Mouse (Mus musculus): ENCODE data around the gene Hexdc. TPM values are rescaled to one million over a fixed set of nuclear protein-coding genes. Genes with fewer than 3 reads are reported as not detected.
A peak's percentile ranks its signal among the peaks of the same experiment; 100 is the strongest.

Gene Hexdc
- polyA plus RNA-seq, 1 experiment = 9.6 TPM

DNA sequence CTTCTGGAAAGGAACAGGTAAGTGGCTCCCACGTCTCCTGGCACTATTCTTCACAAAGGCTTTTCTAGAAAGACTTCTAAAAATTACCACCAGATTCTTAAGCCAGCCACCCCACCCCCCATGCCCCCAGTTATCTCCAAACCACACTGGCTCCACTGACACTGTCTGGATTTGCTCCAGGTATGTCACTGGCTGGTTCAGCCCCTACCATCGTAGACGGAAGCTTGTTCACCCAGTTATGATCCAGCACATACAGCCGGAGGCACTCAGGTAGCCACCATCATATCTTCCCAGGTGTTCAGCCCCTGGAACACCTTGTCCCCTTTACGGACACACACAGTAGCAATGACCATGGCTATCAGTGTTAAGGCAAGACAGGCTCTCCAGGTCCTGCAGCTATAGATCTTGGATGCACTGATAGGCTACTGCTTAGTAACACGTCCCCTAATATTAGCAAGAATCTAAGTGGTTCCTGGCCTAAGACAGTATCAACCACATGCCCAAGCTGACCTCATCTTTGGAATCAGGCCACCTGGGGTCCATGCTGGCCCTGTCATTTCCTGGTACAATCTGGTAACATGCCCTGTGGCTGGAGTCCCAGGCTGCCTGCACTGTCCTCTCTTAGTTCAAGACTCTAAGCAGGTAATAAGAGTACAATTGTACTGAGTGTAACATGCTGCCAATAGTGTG, 17.2 kb downstream of the Hexdc start:
- H3K4me1 ChIP-seq (ENCODE audit: control insufficient read depth, insufficient read depth, low read length) = no peaks in the 10 kb centered on the region
- TF ChIP-seq POLR2A (IDR thresholded peaks at IDR 0.05; ENCODE audit: borderline replicate concordance, low read depth, low read length) (no peak), CTCF (IDR thresholded peaks at IDR 0.05; ENCODE audit: low read depth, low read length) (no peak)
- H3K27ac ChIP-seq (ENCODE audit: insufficient read depth, low read depth, low read length) = no peak overlapping the region
- H3K4me3 ChIP-seq (ENCODE audit: insufficient read depth, low read length) = no peak overlapping the region

DNA sequence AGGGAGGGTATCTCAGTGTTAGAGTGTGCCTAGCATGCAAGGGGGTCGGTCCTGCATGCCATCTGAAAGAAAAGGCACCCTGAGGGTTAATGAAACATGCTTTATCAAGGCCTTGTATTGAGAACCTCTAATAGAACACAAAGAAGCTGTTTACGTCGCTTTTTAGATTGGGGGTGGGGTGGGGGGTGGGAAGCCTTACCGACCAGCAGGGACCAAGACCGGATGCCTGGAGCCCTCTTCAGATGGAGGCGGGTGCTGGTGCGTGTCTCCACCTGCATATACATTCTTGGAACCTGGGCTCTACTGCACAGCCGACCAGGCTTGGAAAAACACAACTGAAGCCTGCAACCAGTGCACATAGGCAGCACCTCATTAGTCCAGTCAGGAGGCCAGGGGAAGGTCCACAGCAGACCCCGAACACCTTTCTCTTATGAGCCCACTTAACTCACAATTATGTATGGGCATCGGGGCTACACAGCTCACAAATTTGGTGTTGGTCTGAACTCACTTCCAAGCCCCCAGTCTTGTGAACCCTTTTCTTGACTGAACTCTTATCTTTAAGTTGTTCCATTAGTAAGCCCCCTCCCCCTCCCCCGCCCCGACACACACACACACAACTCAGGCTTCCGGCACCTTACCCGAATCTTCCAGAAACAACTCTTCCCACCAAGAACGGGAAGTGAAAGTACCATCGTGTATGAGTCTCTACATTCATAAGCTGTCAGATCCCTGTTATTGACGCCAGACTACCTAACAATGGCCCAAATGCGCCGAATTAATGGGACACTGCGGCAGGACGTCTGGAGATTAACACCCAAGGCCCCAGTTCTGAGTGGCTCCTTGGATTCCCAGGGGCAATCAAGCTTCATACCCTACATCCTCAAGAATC, 24.1 kb downstream of the Hexdc start:
- Histone ChIP-seq H3K4me1 (ENCODE audit: control insufficient read depth, insufficient read depth, low read length) (peaks cover 17% of the 10 kb centered on the region), H3K27ac (ENCODE audit: insufficient read depth, low read depth, low read length) (peak overlapping the region; percentile 97), H3K4me3 (ENCODE audit: insufficient read depth, low read length) (peak overlapping the region; percentile 78)
- TF ChIP-seq CTCF (IDR thresholded peaks at IDR 0.05; ENCODE audit: low read depth, low read length) (no peak; the same call in 1 of the 2 replicates), POLR2A (IDR thresholded peaks at IDR 0.05; ENCODE audit: borderline replicate concordance, low read depth, low read length) (0 out of 2 replicates have a peak, but pooled peaks have one; percentile 33)

DNA sequence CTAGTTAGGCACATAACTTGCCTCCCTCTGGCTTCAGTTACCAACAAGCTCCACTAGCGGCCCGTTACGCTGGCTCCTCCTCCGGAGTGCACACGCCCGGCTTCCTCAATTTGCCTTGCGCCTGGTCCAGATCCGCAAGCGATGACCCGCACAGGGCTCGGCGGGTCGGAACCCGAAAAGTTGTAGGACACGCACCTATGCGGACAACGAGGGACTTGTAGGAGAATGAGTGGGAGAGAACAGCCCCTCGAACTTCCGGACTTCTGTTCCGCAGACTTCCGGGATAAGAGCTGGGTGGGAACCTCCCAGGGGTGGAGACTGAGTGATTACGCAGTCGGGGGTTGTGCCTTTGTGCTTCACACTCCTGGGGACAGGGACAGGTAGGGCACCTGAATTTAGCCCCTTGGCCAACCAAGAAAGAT, 24.8 kb downstream of the Hexdc start, which contains the start of gene Cybc1:
Cybc1 (minus strand) TSS at position 305 of the 422 bp plus-strand sequence.
- Histone ChIP-seq H3K4me1 (ENCODE audit: control insufficient read depth, insufficient read depth, low read length) (peaks cover 24% of the 10 kb centered on the region), H3K4me3 (ENCODE audit: insufficient read depth, low read length) (peak within 1 kb of the TSS; percentile 78), H3K27ac (ENCODE audit: insufficient read depth, low read depth, low read length) (peak within 1 kb of the TSS; percentile 97)
- TF ChIP-seq CTCF (IDR thresholded peaks at IDR 0.05; ENCODE audit: low read depth, low read length) (no peak), POLR2A (IDR thresholded peaks at IDR 0.05; ENCODE audit: borderline replicate concordance, low read depth, low read length) (no peak)

DNA sequence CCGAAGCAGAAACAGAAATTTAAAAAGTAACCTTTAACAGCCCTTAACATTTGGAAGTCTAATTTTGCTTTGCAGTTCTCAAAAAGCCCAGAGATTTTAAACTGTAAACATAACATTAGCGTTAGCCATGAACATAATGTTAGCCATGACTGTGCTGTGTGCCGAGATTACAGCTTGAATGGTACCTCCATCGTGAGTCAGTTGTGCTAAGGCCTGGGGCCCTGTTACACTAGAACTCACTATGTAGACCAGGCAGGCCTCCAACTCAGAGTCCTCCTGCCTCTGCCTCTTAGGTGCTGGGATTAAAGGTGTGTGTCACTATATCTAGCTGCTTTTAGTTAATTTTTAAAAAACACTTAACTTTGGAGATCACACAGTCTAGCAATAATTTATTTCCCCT, 27.0 kb downstream of the Hexdc start:
- Histone ChIP-seq H3K4me1 (ENCODE audit: control insufficient read depth, insufficient read depth, low read length) (peaks cover 36% of the 10 kb centered on the region), H3K27ac (ENCODE audit: insufficient read depth, low read depth, low read length) (no peak overlapping the region), H3K4me3 (ENCODE audit: insufficient read depth, low read length) (no peak overlapping the region)
- no peak for TF ChIP-seq POLR2A (IDR thresholded peaks at IDR 0.05; ENCODE audit: borderline replicate concordance, low read depth, low read length)
- no peak for TF ChIP-seq CTCF (IDR thresholded peaks at IDR 0.05; ENCODE audit: low read depth, low read length)

DNA sequence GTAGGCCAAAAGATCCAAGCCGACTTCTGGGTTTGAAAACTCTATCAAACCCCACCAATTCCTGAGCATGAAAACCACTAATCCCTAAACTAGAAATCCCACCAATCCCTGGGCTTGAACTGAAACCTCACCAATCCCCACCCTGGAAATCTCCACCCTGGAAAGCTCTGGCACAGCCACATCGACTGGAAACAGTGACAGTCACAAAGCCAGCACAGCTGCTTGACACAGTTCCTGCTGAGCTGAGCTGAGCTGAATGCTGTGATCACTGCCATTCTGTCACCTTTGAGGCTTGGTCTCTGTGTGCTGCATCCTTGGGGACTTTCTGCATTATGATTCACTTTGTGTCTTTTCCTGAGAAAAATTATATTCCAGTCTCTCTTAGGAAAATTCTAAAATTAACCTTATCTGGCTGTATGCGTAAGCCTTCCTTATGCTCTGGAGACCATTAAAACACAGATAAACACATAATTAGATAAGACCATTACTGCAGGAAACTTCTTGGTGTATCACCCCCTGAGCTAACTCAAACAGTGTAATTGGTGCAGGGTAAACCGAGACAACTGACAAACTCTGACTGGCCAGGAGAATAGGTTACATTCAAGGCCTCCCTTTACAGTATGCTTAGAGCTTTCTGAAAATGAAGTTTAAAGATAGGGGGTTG, 27.5 kb downstream of the Hexdc start:
- no peak for TF ChIP-seq CTCF (IDR thresholded peaks at IDR 0.05; ENCODE audit: low read depth, low read length)
- no peak for TF ChIP-seq POLR2A (IDR thresholded peaks at IDR 0.05; ENCODE audit: borderline replicate concordance, low read depth, low read length)
- no peak overlapping the region for H3K4me3 ChIP-seq (ENCODE audit: insufficient read depth, low read length)
- H3K4me1 ChIP-seq (ENCODE audit: control insufficient read depth, insufficient read depth, low read length) = peaks cover 38% of the 10 kb centered on the region
- no peak overlapping the region for H3K27ac ChIP-seq (ENCODE audit: insufficient read depth, low read depth, low read length)

DNA sequence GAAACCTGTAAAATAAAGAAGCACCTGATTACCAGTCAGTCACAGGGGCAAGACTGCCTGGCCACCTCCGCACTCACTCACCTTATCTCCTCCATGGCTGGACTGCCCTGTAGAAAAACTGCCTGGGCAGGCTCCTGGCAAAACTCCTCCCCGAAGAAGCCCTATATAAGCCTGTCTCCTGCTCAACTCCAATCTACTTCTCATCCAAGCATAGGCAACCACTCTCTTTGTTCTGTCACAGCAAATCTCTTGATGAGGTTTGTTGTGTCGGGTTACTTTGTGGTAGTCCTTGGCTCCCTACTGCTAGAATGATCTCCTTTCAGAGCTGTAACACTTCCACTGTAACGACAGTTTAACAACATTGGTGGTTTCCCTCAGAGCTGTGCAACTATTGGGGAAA, 28.5 kb downstream of the Hexdc start:
- H3K4me1 ChIP-seq (ENCODE audit: control insufficient read depth, insufficient read depth, low read length) = peaks cover 31% of the 10 kb centered on the region
- TF ChIP-seq POLR2A (IDR thresholded peaks at IDR 0.05; ENCODE audit: borderline replicate concordance, low read depth, low read length) = no peak
- no peak for TF ChIP-seq CTCF (IDR thresholded peaks at IDR 0.05; ENCODE audit: low read depth, low read length)
- H3K27ac ChIP-seq (ENCODE audit: insufficient read depth, low read depth, low read length) = no peak overlapping the region
- no peak overlapping the region for H3K4me3 ChIP-seq (ENCODE audit: insufficient read depth, low read length)

DNA sequence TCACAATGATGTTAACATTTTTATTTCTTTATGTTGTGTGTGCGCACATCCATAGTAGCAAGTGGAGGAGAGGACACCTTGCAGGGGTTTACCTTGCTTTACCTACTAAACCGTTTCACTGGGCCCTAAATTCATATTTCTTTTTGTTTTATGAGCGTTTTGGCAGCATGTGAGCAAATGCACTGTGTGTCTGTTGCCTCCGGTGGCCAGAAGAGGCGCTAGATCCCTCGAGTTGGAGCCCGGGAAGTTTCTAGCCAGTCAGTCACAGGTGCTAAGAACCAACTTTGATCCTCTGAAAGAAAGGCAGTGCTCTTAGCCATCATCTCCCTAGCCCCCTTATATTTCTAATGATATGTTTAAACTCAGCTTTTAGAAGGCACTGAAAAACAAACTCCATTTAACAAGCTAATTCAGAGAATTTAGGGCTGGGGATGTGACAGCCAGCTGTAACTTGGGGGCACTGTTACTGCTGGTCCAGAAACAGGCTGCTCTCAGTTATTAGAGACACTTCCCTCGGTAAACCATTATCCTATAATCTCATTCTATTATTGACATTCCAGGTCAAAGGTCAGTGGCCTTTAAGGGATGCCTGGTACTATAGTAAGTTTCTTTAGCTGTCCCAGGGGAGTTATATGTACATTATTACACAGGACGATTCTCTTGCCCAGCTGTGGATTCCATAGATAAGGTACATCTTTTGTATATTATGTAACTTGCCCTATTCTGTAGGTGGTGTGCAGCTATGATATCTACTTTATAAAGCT, 31.4 kb downstream of the Hexdc start:
- H3K4me1 ChIP-seq (ENCODE audit: control insufficient read depth, insufficient read depth, low read length) = peaks cover 25% of the 10 kb centered on the region
- H3K27ac ChIP-seq (ENCODE audit: insufficient read depth, low read depth, low read length) = peak overlapping the region; percentile 85; the same call in 1 of the 2 replicates
- no peak overlapping the region; the same call in 1 of the 2 replicates for H3K4me3 ChIP-seq (ENCODE audit: insufficient read depth, low read length)
- TF ChIP-seq CTCF (IDR thresholded peaks at IDR 0.05; ENCODE audit: low read depth, low read length) (no peak), POLR2A (IDR thresholded peaks at IDR 0.05; ENCODE audit: borderline replicate concordance, low read depth, low read length) (no peak)

DNA sequence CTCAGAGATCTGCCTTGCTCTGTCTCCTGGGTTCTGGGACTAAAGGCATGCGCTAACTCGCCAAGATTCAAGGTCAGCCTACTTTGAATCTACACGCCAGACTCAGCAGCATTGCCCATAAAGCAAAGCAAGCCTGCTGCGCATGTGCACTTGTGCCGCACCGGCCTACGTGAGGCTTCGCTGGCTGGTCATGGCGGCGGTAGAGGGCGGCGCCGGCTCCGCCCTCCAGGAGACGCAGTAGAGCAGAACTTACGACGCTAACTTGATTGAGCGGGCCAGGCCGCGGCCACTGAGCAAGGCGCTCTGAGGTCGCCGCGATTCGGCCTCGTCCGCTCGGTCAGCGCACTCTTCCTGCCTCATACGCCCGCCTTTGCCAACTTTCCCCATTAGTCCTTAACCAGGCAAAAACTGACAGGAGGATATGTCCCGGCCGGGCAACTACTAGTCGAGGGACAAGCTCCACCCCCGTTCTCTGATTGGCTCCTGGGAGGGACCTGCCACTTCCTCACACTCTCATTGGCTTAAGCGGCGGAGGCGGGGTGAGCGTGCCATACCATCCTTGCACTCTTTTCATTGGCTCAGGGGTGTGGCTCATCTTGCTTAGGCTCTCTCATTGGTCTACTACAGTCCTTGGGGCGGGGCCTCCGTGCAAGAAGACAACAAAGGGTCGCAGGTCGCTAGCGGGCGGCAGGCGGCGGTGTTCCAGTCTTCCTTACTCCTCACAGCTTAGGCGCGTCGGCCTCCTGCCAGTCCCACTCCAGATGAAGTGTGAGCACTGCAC, 32.5 kb downstream of the Hexdc start, which contains the start of gene Narf:
Narf (plus strand) TSS at position 690 of the 781 bp plus-strand sequence.
- Histone ChIP-seq H3K4me3 (ENCODE audit: insufficient read depth, low read length) (peak within 1 kb of the TSS; percentile 93), H3K27ac (ENCODE audit: insufficient read depth, low read depth, low read length) (peak within 1 kb of the TSS; percentile 85), H3K4me1 (ENCODE audit: control insufficient read depth, insufficient read depth, low read length) (peaks cover 25% of the 10 kb centered on the region)
- TF ChIP-seq POLR2A (IDR thresholded peaks at IDR 0.05; ENCODE audit: borderline replicate concordance, low read depth, low read length) (peak; percentile 87; the same call in 1 of the 2 replicates), CTCF (IDR thresholded peaks at IDR 0.05; ENCODE audit: low read depth, low read length) (no peak)

All from bone marrow macrophage, adult 2 months (primary cell).